Mouse (Mus musculus): Measurements from ENCODE around the gene Clasp2.
"Not testable (repeated sequence)": the region's sequence is repeated elsewhere in the genome, so short reads cannot be mapped to it uniquely, and the experiment has no call there.

Gene Clasp2

DNA sequence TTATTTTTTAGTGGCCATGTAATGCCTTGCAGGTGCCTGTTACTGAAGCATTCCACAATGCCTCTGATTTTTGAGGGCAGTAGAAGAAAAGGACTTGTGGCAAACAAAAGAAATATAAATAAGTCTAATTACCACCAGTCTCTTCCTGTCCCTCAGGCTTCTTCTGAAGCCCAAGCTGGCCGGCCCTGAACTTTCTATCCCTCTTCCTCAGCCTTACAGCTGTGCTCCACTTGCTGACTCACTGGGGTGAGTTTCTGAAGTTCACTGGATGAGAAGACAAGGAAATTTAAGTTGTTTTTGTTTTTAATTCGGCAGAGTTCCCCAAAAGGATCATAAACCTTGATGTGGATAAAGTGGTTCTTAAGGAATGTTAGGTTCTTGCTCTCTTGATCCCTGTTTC is 74.6 kb downstream of the Clasp2 start:
- no peak for DNase-seq (ENCODE audit: low spot score in 2 of 2)

DNA sequence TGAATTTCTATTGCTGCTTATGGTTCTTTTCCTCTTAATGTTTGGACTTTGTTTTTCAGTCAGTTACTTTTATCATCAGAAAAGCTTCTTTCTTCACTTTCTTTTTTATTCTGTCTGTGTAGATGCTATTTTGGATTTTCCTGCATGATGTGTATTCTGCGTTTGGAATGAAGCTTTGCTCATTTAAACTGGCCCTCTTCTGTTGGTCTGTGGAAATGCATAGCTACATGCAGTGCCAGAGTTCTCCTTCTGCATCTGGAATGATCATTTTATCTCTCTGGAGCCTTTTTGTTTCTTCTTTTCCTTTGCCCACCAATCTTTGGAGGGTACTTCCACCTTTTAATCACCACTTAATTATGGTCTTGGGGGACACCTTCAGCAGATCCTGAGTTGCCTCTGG is 80.9 kb downstream of the Clasp2 start:
- DNase-seq (ENCODE audit: low spot score in 2 of 2) = no peak

DNA sequence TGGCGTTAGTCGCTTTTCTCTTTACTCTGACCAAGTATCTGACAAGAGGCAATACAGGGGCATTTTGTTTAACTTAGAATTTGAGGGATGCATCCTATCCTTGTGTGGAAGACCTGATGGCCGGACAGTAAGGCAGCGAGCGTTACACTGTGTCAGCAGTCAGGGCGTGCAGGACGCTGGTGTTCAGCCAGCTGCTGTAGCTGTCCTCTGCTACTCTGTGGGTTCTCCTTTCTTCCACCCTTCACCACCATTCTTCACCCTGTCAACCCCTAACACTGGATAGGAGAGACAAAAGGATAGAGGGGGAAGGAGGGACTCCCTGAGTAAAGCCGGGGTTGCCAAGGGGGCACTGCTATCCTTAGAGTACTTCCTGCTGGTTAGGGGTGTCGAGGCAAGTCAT is 87.4 kb downstream of the Clasp2 start:
- DNase-seq (ENCODE audit: low spot score in 2 of 2) = no peak

DNA sequence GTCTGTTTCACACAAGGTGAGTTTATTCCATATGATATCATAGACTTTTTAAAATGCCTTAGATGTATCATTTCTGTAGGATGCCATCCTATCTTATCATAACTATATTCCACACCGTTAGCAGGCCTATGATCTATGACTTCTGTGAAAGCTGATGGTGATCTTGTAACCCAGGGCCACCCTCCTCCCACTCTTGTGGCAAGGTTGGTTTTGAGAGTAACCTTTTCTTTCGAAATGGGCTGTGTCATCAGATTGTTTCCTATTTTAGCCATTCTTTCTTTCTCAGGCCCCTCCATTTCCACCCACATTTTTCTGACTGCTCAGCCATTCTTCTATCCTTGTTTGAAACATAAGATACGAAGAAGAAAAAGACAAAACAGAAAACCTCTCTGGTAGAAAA is 88.9 kb downstream of the Clasp2 start:
- no peak for DNase-seq (ENCODE audit: low spot score in 2 of 2)

DNA sequence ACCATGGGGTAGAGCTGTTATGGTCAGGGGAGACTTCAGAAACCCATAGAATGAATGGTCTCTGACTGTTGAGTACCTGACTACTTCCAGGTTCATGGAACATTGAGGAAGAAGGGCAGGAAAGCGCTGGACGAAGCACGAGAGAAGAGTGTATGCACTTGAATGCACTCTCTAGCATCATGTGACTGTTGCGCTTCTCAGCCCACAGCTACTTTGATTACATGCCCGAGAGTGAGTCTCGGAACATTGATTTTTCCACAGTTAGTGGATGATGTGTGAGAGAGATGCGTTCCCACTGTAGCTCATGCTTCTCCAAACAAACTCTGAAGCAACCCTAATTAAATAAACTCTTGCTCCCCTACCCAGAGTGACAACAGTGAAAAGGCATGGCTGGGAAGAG is 92.2 kb downstream of the Clasp2 start:
- no peak for DNase-seq (ENCODE audit: low spot score in 2 of 2)

DNA sequence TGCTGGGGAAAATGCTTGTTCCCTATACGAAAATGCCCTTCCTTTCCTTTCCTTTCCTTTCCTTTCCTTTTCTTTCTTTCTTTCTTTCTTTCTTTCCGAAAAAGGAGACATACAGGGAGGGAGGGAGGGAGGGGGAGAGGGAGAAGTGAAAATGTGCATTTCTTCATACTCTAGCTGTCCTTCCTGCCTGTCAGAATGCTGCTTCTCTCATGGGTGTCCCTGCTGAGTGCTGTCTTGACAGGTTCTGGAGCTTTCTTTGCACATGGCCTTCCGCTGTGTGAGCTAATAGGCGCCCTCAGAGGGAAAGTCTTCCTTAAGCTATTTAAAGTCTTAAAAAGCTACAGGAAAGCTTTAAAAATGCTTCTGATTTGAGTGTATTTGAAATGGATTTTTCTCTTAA is 95.7 kb downstream of the Clasp2 start:
- no peak for DNase-seq (ENCODE audit: low spot score in 2 of 2)

DNA sequence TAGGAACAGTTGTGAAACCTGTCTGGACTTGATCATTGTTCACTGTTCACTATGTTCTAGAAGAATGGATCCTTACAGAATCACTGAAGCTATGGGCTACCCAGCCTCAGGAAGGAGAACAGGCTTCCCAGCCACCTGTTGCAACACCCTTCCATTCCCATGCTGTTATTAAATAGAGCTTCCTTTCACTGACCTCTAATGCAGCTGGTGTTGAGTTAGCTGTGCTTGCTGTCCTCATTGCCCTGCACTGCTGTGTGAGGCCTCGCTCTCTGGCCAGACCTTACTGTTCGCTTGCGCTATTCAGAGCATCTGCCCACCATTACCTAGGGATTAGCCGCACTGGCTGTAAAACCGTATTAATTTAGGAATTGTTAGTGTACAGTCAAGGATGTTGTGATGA is 96.2 kb downstream of the Clasp2 start:
- no peak for DNase-seq (ENCODE audit: low spot score in 2 of 2)

DNA sequence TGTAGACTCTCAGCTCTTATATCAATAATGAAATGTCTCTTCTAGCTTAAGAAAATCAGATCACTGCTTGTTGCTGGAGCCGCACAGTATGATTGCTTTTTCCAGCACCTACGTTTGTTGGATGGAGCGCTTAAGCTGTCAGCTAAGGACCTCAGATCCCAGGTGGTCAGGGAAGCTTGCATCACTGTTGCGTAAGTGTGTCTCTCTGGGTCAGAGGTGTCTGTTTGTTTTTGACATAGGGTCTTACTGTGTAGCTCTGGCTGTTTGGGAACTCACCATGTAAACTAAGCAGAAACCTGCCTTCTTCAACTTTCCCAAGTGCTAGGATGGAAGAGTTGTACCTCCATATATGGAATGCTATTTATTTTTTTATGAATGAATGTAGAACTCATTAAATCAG is 102.8 kb downstream of the Clasp2 start:
- no peak for DNase-seq (ENCODE audit: low spot score in 2 of 2)

DNA sequence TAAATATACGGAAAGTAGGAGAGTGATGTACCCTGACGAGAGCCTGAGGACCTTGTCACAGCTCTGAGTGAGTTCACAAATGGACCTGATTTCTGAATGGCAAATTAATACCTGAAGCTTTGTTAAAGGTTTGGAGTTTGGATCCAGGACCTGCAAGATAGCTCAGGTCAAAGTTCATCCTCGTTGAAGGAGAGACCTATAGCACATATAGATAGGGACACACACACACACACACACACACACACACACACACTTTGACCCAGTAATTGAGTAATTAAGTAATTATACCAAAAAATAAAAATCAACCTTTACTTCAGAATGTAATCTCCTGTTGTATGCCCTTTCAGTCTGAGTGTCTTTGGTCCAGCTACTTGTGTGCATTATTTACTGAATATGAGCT is 114.2 kb downstream of the Clasp2 start:
- no peak for DNase-seq (ENCODE audit: low spot score in 2 of 2)

DNA sequence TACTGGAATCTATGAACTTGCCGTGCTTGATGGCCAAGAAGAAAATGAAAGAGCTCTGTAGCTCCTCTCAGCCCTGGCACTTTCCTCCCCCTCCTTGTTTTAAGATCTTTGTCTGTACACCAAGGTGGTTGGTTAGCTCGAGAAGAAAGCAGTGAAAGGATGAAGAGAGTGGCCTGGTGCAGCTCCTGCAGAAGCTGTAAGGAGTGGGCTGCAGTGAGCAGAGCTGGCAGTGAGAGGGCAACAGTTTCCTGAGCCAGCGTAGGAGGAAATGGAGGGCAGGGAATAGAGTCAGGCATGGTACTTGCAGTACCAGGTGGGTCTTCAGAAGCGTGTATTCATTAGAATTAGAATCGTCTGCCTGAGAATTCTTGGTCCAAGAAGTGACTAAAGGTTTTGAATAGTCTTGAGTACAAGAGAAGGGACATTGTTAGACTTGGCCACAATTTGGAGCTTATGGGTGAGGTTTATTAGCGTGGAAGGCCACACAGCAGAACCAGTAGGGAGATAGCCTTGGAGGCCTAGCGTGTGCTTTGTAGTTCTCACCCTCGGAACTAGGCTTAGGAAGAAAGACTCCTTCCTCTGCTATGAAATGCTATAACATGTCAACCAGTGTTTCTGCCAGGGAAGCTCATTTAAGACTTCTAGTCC is 116.1 kb downstream of the Clasp2 start:
- no peak for DNase-seq (ENCODE audit: low spot score in 2 of 2)

DNA sequence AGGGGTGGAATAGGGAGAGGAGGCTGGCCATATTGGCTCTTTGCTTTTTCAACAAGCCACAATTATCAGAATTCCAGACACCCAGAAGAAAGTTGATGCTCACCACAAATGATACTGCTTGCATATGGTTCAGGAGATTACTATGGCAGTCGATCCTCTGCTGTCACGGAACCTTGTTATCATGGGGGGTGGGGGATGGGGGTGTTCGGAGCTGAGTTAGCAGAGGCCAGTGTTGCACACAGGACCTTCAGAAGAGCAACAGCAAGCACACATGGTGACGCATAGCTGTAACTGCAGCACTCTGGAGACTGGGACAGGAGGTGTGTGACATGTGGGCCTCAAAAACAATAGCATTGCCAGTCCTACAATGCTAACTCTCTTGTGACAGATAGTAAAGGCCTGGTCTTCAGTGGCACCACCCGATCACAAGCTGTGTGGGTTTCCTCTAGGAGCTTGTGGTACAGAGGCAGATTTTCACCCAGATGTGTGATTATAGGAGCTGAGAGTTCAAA is 116.7 kb downstream of the Clasp2 start:
- no peak for DNase-seq (ENCODE audit: low spot score in 2 of 2)

DNA sequence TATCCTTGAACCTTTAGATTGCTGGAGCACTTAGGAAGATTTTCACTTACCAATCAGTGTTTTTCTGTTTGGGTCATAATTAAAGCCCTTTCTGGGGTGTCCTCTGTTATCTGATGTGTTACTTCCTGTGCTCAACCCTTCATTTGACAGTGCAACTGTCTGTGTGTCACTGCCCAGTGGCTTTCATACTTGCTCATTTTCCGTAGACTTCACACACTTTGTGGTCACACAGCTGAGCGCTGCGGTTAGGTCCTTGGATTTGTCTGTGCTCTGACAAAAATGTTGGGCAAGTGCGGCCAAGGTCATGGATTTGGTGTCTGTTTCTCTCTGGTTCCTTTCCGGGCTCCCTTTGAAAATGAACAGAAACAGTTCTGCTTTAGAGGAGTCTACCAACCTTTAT is 118.1 kb downstream of the Clasp2 start:
- DNase-seq (ENCODE audit: low spot score in 2 of 2) = no peak

DNA sequence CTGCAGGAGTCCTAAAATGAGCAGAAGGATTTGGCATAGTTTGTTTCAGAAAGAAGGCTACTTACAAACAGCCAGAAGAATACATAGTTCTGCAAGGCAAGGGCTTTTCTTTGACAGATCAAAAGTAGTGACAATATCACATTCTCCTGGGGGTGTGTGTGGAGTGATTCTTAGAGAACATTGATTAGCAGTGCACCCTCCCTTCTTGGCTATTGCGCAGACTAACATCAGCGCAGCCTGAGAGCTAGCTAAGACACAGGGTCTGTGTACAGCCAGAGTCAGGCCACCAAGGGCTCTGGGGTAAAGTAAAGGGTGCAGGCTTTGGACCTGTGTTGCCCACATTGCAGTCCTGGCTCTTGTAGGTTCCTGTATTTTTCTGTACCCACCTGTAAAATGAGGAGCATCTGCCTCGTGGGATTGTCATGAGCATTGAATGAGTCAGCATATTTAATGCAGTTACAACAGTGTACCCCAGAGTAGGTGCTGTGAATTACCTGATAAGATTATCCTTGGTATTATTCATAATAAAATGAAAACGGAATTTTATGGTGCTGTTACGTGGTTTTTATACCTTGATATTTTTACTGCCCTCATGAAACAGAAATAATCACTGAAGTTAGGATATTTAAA is 122.2 kb downstream of the Clasp2 start:
- no peak for DNase-seq (ENCODE audit: low spot score in 2 of 2)

DNA sequence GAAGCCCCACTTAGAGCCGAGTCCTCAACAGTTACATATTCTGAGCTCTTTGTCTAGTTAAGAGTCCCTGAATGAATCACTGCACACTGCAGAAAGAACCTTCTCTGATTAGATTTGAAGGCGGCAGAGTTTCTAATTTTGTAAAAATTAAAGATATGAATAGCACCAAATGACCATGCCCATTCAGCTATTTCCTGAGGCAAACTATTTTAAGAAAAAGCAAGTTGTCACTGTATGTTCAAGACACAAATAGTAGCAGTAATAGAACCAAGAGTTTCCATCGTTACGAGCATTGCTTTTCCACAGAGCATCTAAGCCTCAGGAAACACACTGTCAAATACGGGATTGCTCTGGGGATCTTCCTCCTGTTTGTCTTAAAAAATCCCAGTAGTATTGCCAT is 126.7 kb downstream of the Clasp2 start:
- no peak for DNase-seq (ENCODE audit: low spot score in 2 of 2)

DNA sequence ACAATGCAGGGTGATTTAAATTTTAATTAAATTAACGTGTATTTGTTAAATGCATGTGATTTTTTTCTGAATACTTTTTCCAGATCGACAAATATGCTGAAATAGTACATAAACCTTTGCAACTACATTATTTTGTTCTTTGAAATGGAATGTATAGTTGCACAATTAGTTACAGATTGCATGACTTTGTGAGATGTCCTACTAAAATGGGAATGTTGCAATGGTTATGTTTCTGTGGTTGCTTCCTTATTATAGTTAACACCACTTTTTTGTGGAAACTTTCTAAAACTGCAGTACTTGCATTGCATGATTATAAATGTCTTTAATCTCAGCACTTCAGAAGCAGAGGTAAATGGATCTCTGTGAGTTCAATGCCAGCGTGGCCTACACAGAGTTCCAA is 153.6 kb downstream of the Clasp2 start:
- DNase-seq (ENCODE audit: low spot score in 2 of 2) = no peak

DNA sequence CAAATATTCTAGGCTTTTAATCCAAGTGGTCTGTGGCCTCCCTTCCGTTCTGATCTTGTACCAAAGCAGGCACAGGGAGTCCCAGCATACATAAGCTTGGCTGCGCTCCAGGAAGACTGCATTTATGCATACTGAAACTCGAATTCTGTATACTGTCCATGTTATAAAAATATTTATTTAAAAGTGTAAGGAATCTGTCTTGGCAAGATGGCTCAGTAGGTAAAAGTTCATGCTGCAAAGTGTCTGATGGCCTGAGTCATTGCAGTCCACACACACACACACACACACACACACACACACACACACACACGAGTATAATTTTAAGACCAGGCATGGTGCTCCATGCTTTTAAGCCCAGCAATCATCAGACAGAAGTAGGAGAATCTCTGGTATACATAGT is 161.9 kb downstream of the Clasp2 start:
- DNase-seq (ENCODE audit: low spot score in 2 of 2) = no peak

DNA sequence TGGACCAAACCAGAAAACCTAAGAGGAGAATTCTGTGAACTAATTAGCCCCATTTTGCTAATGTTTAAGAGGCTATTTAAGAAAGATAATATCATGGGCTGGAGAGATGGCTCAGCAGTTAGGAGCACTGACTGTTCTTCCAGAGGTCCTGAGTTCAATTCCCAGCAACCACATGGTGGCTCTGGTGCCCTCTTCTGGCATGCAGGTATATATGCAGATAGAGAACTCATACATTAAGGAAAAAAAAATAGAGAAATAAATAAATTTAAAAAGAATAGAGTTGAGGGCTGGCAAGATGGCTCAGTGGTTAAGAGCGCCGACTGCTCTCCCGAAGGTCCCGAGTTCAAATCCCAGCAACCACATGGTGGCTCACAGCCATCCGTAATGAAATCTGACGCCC is 163.0 kb downstream of the Clasp2 start:
- not testable (repeated sequence) for DNase-seq (ENCODE audit: low spot score in 2 of 2)

DNA sequence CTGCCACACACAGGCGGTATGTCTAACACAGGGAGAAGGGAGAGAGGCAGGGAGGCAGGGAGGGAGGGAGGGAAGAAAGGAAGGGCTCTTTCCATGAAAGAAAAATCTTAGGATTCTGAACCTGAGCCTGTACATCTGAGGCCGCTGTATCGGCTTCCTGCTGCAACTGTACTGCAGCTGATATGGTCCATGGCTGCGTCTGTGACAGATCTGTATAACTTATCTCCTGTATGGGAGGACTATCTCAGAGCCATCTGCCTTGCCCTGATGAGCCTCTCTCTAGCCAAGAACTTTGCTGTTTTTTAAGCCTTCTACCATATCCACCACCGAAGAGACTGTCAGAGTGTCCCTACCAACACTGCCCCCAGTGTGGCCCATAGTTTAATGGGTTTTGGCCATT is 174.5 kb downstream of the Clasp2 start:
- DNase-seq (ENCODE audit: low spot score in 2 of 2) = no peak

DNA sequence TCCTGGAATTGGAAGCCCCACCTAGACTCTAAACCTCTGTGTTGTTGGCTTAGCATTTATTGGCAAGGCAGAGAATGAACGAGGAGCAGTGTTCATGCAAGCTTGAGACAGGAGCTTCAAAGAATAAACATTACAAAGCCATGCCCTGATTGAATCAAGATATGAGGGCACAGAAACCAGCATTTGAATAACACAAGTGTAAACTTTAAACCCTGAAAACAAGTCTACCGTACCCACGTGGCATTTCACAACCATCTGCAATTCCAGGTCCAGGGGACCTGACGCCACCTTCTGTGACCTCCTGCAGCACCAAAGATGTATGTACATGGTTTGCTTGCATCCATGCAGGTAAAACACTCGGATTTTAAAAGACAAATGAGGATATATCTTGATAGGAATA is 181.4 kb downstream of the Clasp2 start:
- DNase-seq (ENCODE audit: low spot score in 2 of 2) = no peak

DNA sequence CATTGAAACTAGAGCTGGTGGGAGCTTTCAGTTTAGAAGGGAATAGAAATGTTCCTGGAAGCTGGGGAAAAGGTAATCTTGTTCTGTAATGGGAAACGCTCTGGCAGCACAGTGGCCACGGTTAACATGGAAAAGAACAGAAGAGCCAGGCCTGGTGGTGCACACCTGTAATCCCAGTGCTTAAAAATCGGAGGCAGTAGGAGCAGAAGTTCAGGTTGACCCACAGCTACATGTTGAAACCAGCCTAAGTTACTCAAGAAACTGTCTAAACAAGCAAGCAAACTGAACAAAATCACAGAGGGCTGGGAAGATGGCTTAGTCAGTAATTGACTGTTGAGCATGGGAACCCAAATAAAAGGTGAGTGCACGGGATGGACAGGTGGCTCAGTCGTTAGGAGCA is 183.6 kb downstream of the Clasp2 start:
- no peak for DNase-seq (ENCODE audit: low spot score in 2 of 2)

DNA sequence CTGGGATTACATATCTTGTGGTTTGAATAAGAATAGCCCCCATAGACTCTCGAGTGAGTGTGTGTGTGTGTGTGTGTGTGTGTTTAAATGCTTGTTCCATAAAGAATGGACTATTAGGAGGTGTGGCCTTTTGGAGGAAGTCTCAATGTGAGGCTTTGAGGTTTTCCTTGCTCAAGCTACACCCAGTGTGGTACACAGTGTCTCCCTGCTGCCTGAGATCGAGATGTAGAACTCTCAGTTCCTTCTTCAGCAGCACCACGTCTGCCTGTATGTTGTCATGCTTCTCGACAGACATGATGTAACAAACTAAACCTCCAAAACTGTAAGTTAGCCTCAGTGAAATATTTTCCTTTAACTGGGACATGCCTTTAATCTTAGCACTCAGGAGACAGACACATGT is 187.3 kb downstream of the Clasp2 start:
- no peak for DNase-seq (ENCODE audit: low spot score in 2 of 2)

DNA sequence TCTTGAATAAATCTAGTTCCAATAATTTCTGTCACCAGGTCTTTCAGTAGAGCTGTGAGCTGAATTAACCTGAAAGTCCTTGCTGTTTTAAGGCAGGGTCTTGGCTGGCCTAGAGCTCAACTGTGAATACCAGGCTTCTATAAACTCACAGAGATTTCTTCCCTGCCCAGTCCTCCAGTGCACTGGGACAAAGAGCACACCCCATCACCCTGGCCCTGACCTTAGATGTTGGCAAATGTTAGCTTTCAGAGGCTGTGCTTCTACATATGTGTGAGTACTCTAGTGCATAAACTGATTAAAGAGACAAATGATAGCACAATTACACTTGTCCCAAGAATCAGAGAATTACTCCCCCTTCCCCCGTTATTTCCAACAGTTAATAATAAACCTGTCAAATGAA is 188.4 kb downstream of the Clasp2 start:
- DNase-seq (ENCODE audit: low spot score in 2 of 2) = no peak

DNA sequence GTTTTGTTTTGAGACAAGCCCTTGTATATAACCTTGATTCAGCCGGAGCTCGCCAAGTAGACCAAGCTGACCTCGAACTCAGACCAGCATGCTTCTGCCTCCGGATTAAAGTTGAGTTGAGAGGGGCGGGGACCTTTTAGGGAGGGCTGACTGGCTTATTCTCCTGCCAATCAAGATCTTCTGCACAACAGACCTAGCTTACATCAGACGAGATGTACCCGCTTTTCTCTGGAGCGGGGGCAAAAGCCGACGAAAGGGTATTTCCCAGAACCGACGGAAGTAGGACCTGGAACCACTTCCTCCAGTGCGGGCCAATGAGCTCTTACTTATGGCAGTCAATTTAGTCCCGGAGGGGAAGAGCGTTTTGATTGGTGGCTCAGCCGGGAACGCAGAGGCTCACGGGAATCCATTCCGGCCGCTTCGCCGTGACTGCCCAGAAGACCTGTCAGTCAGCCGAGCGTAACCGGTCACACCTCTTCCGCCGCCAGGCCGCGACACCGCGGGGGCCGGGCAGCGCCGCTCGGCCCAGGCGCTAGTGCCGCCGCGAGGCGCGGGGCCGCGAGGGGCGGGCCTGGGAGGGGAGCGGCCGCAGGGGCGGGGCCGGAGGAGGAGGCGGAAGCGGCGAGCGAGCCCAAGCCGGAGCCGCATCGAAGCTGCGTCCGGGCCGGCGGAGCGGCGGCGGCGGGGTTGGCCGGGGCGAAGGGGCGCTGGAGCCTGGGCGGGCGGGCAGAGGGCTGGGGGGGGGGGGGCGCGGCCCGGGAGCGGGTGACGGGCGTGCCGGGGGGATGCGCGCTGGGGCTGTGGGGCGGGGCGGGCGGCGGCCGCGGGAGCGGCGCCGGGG is 189.5 kb downstream of the Clasp2 start, which contains the start of gene Ubp1:
Ubp1 (plus strand) TSS at position 401 of the 841 bp plus-strand sequence.
- DNase-seq (ENCODE audit: low spot score in 2 of 2) = peak; percentile 87 to 88

Measured in spleen, postnatal 14 days (tissue).